Mouse (Mus musculus) brain, embryonic 14.5 days (tissue): ENCODE data around the gene Fam71e1.

Experiments used
- CTCF ChIP-seq: fragments of 200-500 bp; IDR thresholded peaks from 2 replicates; pipeline ENCODE4 v1.5.1; 2012; ENCODE audit warnings: inconsistent platforms, mild to moderate bottlenecking, moderate library complexity, borderline replicate concordance; ENCODE audit not compliant: insufficient read depth, insufficient read length; ENCODE audit errors: extremely low read depth
- POLR2A ChIP-seq: fragments of 200-500 bp; IDR thresholded peaks from 2 replicates; pipeline ENCODE4 v1.6.1; 2012; ENCODE audit warnings: mild to moderate bottlenecking, inconsistent platforms, borderline replicate concordance; ENCODE audit not compliant: poor library complexity, insufficient read depth, insufficient read length, severe bottlenecking; ENCODE audit errors: extremely low read depth

- TF ChIP-seq CTCF (no peak), POLR2A (no peak)
Observed at GRCm38 (mm10) chr7:44475046-44475614, 21.3 kb upstream of the Fam71e1 start.
